Mouse (Mus musculus): ENCODE data around the gene Cd200r2.
"Not testable (repeated sequence)": the region's sequence is repeated elsewhere in the genome, so short reads cannot be mapped to it uniquely, and the experiment has no call there.

Cd200r2 gene

GRCm38 (mm10) chr16:44866797-44867196, at the start of gene Cd200r2:
Gene Cd200r2 (plus strand): TSS chr16:44867097.
- DNase-seq (ENCODE audit: low spot score): no peak

GRCm38 (mm10) chr16:44818010-44818409, 48.9 kb upstream of the Cd200r2 start:
- DNase-seq (ENCODE audit: low spot score): no peak

GRCm38 (mm10) chr16:44820545-44820944, 46.4 kb upstream of the Cd200r2 start:
- no peak for DNase-seq (ENCODE audit: low spot score)

GRCm38 (mm10) chr16:44832286-44832685, 34.6 kb upstream of the Cd200r2 start:
- no peak for DNase-seq (ENCODE audit: low spot score)

GRCm38 (mm10) chr16:44833189-44833588, 33.7 kb upstream of the Cd200r2 start:
- not testable (repeated sequence) for DNase-seq (ENCODE audit: low spot score)

- no peak for DNase-seq (ENCODE audit: low spot score)
Observed at GRCm38 (mm10) chr16:44875178-44875577, 8.3 kb downstream of the Cd200r2 start.

GRCm38 (mm10) chr16:44876625-44877024, 9.7 kb downstream of the Cd200r2 start:
- DNase-seq (ENCODE audit: low spot score): no peak

GRCm38 (mm10) chr16:44877595-44877994, 10.7 kb downstream of the Cd200r2 start:
- no peak for DNase-seq (ENCODE audit: low spot score)

GRCm38 (mm10) chr16:44890814-44891213, 23.9 kb downstream of the Cd200r2 start:
- DNase-seq (ENCODE audit: low spot score): no peak

- no peak for DNase-seq (ENCODE audit: low spot score)
Observed at GRCm38 (mm10) chr16:44932016-44932415, 65.1 kb downstream of the Cd200r2 start.

GRCm38 (mm10) chr16:44943468-44943867, 76.6 kb downstream of the Cd200r2 start, which contains the start of gene Cd200r3:
Gene Cd200r3 (plus strand): TSS chr16:44943678.
- no peak for DNase-seq (ENCODE audit: low spot score)

- DNase-seq (ENCODE audit: low spot score): no peak
Observed at GRCm38 (mm10) chr16:44951360-44952114, 84.6 kb downstream of the Cd200r2 start.

- DNase-seq (ENCODE audit: low spot score): no peak
Observed at GRCm38 (mm10) chr16:44962296-44962695, 95.4 kb downstream of the Cd200r2 start.

- DNase-seq (ENCODE audit: low spot score): no peak
Observed at GRCm38 (mm10) chr16:44962777-44963176, 95.9 kb downstream of the Cd200r2 start.

GRCm38 (mm10) chr16:44964526-44965374, 97.9 kb downstream of the Cd200r2 start:
- no peak for DNase-seq (ENCODE audit: low spot score)

- no peak for DNase-seq (ENCODE audit: low spot score)
Observed at GRCm38 (mm10) chr16:44965428-44965827, 98.5 kb downstream of the Cd200r2 start.

Data from ovary, postnatal 36 days (tissue).